Mouse (Mus musculus): ENCODE measurements around the gene Phkb. TPM values are rescaled to one million over a fixed set of nuclear protein-coding genes. Genes with fewer than 3 reads are reported as not detected.
"Not testable (repeated sequence)": the region's sequence is repeated elsewhere in the genome, so short reads cannot be mapped to it uniquely, and the experiment has no call there.

Gene Phkb
- 34.9 and 35.3 TPM in 2 replicates for polyA plus RNA-seq (2015; fragmentation: Nextera tagmentation; extraction: Ambion mirVana)

GRCm38 (mm10) chr8:85840657-85841488, at the start of gene Phkb, which contains the start of gene Itfg1:
Phkb (plus strand) TSS chr8:85840959.
Itfg1 (minus strand) TSS chr8:85840921.
- peak; percentile 89 for DNase-seq (ENCODE audit: low spot score)

- not testable (repeated sequence) for DNase-seq (ENCODE audit: low spot score)
Observed at GRCm38 (mm10) chr8:85796392-85796791, 44.4 kb upstream of the Phkb start.

- DNase-seq (ENCODE audit: low spot score) = no peak
Observed at GRCm38 (mm10) chr8:85800164-85800563, 40.6 kb upstream of the Phkb start.

- no peak for DNase-seq (ENCODE audit: low spot score)
Observed at GRCm38 (mm10) chr8:85801408-85801807, 39.4 kb upstream of the Phkb start.

- no peak for DNase-seq (ENCODE audit: low spot score)
Observed at GRCm38 (mm10) chr8:85813621-85814020, 27.1 kb upstream of the Phkb start.

- DNase-seq (ENCODE audit: low spot score) = peak; percentile 4
Observed at GRCm38 (mm10) chr8:85839916-85840656, 673 bp upstream of the Phkb start.

- DNase-seq (ENCODE audit: low spot score) = no peak
Observed at GRCm38 (mm10) chr8:85841489-85841795, 683 bp downstream of the Phkb start.

GRCm38 (mm10) chr8:85845887-85846286, 5.1 kb downstream of the Phkb start:
- no peak for DNase-seq (ENCODE audit: low spot score)

- no peak for DNase-seq (ENCODE audit: low spot score)
Observed at GRCm38 (mm10) chr8:85854220-85855123, 13.7 kb downstream of the Phkb start.

- DNase-seq (ENCODE audit: low spot score) = not testable (repeated sequence)
Observed at GRCm38 (mm10) chr8:85857227-85857896, 16.6 kb downstream of the Phkb start.

GRCm38 (mm10) chr8:85860612-85861011, 19.9 kb downstream of the Phkb start:
- DNase-seq (ENCODE audit: low spot score) = no peak

GRCm38 (mm10) chr8:85862381-85862780, 21.6 kb downstream of the Phkb start:
- DNase-seq (ENCODE audit: low spot score) = no peak

- DNase-seq (ENCODE audit: low spot score) = no peak
Observed at GRCm38 (mm10) chr8:85871660-85872059, 30.9 kb downstream of the Phkb start.

- DNase-seq (ENCODE audit: low spot score) = no peak
Observed at GRCm38 (mm10) chr8:85877976-85878375, 37.2 kb downstream of the Phkb start.

GRCm38 (mm10) chr8:85879624-85880023, 38.9 kb downstream of the Phkb start:
- DNase-seq (ENCODE audit: low spot score) = no peak

GRCm38 (mm10) chr8:85884811-85885210, 44.1 kb downstream of the Phkb start:
- no peak for DNase-seq (ENCODE audit: low spot score)

- DNase-seq (ENCODE audit: low spot score) = no peak
Observed at GRCm38 (mm10) chr8:85897636-85898035, 56.9 kb downstream of the Phkb start.

- DNase-seq (ENCODE audit: low spot score) = no peak
Observed at GRCm38 (mm10) chr8:85924991-85925390, 84.2 kb downstream of the Phkb start.

- no peak for DNase-seq (ENCODE audit: low spot score)
Observed at GRCm38 (mm10) chr8:85925574-85925973, 84.8 kb downstream of the Phkb start.

GRCm38 (mm10) chr8:85926107-85926506, 85.3 kb downstream of the Phkb start:
- DNase-seq (ENCODE audit: low spot score) = no peak

- no peak for DNase-seq (ENCODE audit: low spot score)
Observed at GRCm38 (mm10) chr8:85936148-85936547, 95.4 kb downstream of the Phkb start.

Data from thymus, postnatal 0 days (tissue).